Mouse (Mus musculus) monocyte, adult 5-6 weeks (primary cell): ENCODE measurements around the gene Mex3a. TPM values are rescaled to one million over a fixed set of nuclear protein-coding genes. Genes with fewer than 3 reads are reported as not detected.
A peak's percentile ranks its signal among the peaks of the same experiment; 100 is the strongest.

Source experiments
- ATAC-seq: fragments of 153-309, 156-312 bp; replicated peaks from 2 replicates; pipeline ENCODE4 v1.8.0; 2017; ENCODE audit warnings: mild to moderate bottlenecking; ENCODE audit not compliant: low TSS enrichment, insufficient number of reproducible peaks, severe bottlenecking, poor library complexity, low FRiP score
- total RNA-seq: library from RNA; stranded (forward); fragments of 200-1000, 200-491, 200-594 nt; gene quantifications from 3 replicates; pipeline ENCODE4 v1.2.3, GENCODE M21; 2017

Mex3a gene
- total RNA-seq, 1 experiment from 2014 or later = 0.19 TPM

GRCm38 (mm10) chr3:88523027-88523426, 9.2 kb upstream of the Mex3a start:
- ATAC-seq = no peak

GRCm38 (mm10) chr3:88525021-88525420, 7.2 kb upstream of the Mex3a start:
- ATAC-seq = no peak

- ATAC-seq = peak; percentile 90
Measured at GRCm38 (mm10) chr3:88526157-88527131, 5.8 kb upstream of the Mex3a start.

- no peak for ATAC-seq
Measured at GRCm38 (mm10) chr3:88527565-88527964, 4.6 kb upstream of the Mex3a start.

DNA sequence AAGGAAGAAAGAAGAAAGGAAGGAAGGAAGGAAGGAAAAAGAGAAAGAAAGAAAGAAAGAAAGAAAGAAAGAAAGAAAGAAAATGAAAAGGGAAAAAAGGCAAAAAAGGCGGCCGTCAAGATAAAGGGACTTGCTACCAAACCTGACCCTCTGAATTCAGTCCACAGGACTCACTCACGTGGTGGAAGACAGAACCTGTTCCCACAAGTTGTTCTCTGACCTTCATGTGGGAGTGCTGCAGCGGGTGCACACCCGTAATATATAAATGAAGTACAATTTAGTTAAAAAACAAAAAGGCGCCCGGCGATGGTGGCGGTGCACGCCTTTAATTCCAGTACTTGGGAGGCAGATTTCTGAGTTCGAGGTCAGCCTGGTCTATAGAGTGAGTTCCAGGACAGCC, 3.5 kb upstream of the Mex3a start:
- ATAC-seq = no peak

GRCm38 (mm10) chr3:88529204-88530000, 2.8 kb upstream of the Mex3a start:
- no peak for ATAC-seq

GRCm38 (mm10) chr3:88530082-88530864, 1.9 kb upstream of the Mex3a start:
- ATAC-seq = no peak

DNA sequence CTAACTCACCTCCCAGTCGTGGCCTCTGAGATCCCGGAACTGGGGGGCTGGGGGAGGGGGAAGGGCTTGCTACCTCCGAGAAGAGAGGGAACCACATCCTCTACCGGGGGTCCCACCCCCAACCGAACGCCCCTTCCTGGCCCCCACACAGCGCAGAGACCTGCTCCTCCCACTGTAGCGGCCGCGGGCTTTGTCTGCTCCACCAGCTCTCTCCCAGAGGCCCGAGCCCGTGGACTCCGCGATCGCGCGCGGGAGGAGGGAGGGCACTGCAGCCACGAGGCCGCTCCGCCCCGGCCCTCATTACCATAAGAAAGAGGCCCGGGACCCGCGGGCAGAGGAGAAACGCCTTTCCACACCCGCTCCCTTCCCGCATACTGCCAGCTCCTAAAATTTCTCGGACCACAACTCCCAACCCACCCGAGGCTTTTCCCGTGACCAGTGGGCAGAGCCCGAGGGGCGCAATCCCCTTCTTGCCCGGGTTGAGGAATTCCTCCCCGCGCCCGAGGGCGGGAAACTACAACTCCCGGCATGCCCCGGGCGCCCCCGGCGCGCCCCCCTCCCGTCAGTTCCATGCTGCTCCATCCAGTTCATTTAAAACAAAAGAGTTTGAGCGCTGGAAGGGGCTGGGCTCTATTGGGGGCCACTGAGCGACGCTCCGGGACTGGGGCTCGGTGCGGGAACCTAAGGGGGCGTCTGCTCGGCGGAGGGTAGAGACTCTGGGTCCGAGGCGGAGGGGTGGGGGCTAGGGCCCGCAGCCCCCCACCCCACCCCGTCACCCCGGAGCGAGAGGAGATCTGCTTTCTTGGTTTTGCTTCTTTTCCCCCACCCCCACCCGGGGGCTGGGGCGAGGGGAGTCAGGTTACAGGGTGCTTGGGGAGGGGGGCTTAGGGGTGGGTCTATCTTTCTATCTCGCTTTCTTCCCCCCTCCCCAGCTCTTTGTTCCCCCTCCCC, 572 bp upstream of the Mex3a start:
- peak; percentile 37 for ATAC-seq

DNA sequence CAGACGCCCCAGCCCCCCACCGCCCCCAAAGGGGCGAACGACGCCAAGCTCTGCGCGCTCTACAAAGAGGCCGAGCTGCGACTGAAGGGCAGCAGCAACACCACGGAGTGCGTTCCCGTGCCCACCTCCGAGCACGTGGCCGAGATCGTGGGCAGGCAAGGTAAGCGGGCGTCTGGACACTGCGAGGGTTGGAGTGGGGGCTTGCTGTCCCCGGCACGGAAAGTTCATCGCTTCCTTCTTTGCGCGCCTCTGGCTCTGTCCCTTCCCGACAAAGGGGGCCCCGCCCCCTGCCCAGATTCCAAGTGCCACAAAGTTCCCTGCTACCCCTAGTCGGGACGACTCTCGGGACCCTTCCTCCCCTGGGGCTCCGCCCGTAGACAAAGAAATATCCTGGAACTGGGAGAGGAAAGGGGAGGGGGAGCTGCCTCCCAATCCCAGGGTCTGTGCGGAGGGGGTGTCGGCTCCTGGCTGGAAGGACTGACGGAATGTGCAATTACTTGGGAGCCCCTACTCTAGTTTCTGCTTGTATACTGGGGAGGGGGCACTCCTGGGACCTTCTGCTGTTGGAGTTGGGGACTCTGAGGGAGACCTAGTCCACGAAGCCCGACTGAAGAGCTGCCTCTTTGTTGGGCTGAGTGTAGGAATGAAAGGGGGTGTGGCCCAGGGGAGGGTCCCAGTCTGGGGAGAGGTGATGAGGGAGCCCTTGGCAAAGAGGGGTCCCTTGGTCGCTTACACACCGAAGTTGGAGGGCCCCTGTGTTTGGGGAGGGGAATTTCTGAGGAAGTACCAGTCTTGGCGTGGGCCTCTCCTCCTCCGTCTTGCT, 705 bp downstream of the Mex3a start:
- no peak for ATAC-seq

DNA sequence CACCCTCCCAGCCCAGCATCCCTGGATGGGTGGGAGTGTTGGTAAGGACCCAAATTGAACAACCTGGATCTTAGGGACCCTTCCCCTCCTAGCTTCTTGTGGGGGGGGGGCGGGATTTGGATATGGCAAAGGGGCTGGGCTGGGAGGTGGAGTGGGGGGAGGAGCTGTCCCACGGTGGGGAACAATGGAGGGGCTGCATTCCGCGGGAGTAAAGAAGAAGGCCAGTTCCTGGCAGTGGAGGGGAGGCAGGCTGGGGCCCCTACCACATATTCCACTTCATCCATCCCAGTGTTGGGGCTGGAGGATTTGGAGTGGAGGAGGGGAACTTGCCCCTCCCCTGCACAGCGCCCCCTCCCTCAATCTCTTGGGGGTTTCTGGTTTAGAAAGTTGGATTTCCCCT, 1.5 kb downstream of the Mex3a start:
- no peak for ATAC-seq

- ATAC-seq = no peak
Measured at GRCm38 (mm10) chr3:88535005-88535404, 2.8 kb downstream of the Mex3a start.

DNA sequence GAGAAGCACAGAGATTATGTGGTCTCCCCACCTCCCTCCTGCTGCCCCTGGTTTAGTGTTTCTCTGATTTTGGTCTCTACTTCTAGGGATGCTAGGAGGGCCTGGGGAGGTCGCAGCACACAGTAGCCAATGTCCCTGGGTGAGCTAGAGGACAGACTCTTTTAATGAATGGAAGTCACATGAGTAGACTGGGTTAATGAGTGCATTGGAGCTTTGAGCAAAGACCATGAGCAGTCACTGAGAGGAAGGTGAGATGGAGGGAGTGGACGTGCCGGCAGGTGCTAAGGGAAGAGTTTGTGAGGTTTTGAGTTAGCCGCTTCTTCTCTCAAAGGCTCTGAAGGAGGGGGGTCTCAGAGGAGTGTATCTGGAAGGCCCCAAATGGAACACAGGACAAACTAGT, 3.3 kb downstream of the Mex3a start:
- no peak for ATAC-seq

GRCm38 (mm10) chr3:88536103-88536930, 4.1 kb downstream of the Mex3a start:
- no peak for ATAC-seq

- ATAC-seq = no peak
Measured at GRCm38 (mm10) chr3:88537146-88537545, 5.0 kb downstream of the Mex3a start.

DNA sequence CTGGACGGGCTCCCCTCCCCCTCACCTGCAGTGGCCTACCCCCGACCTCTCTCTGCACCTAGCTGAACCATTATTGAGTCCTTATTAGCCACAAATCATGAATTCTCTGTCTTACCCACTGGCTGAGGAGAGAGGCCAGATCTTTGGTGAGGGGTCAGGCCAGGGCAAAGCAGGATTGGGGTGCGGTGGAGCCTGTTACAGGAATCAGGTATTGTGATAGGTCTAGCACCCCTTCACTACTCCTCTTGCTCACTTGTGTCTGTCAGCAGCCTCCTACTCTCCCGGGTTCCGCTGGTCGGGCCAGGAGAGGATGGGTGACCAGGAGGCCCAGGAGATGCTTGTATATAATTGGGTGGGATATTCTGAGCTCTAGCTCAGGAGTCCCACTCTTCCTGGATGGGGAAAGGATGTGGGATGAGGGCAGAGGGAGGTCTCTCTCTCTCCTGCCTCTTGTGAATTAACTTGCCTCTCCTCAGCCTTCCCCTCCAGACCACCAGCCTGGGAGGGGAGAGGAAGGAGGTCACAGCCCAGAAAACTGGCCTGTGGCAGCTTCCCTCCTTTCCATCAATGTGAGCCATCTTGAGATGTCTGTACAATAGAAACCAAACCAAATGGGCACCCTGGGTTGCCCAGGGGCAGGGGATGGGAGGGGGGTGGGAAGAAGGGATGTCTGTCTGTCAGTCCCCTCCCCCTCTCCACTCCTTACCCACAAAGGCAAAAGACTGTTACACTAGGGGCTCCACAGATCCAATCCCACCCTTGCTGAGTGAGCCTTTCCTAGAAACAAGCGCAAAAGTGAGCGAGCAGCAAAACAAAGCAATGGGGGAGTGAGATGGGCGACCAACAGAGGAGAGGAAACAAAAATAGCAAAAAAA, 6.3 kb downstream of the Mex3a start:
- ATAC-seq = no peak
